Mouse (Mus musculus) hindbrain, embryonic 14.5 days (tissue): ENCODE measurements around the gene Lhx1. TPM values are rescaled to one million over a fixed set of nuclear protein-coding genes. Genes with fewer than 3 reads are reported as not detected.

ENCODE experiments used
- ATAC-seq: fragments of 200-750 bp; cut with Nextera tagmentation; 2 replicates; pipeline ENCODE4 v1.8.0; 2017; ENCODE audit warnings: moderate number of reproducible peaks, mild to moderate bottlenecking, moderate TSS enrichment, moderate library complexity; ENCODE audit not compliant: low FRiP score
- DNase-seq: peaks from one replicate; pipeline ENCODE4 v3.0.0-alpha.2; 2015; ENCODE audit warnings: low spot score
- H3K27ac ChIP-seq: fragments of 300-500 bp; sonication (generic); 2 replicates; pipeline ENCODE4 v1.5.1; 2014; ENCODE audit warnings: mild to moderate bottlenecking, moderate library complexity
- H3K27me3 ChIP-seq: fragments of 300-500 bp; sonication (generic); 2 replicates; pipeline ENCODE4 v1.6.1; 2014; ENCODE audit warnings: mild to moderate bottlenecking, low read length, mixed read lengths; ENCODE audit not compliant: control insufficient read depth, insufficient read depth
- H3K36me3 ChIP-seq: fragments of 300-500 bp; sonication (generic); replicated peaks from 2 replicates; pipeline ENCODE4 v1.6.1; 2014; ENCODE audit not compliant: control insufficient read depth, insufficient read depth
- H3K4me1 ChIP-seq: fragments of 300-500 bp; sonication (generic); replicated peaks from 2 replicates; pipeline ENCODE4 v1.6.1; 2014; ENCODE audit warnings: antibody characterized with exemption, low read length, mixed read lengths; ENCODE audit not compliant: control insufficient read depth, insufficient read depth
- H3K4me2 ChIP-seq: fragments of 300-500 bp; sonication (generic); replicated peaks from 2 replicates; pipeline ENCODE4 v1.6.1; 2014; ENCODE audit warnings: mild to moderate bottlenecking, moderate library complexity
- H3K4me3 ChIP-seq: fragments of 300-500 bp; sonication (generic); replicated peaks from 2 replicates; pipeline ENCODE4 v1.5.1; 2014; ENCODE audit warnings: mild to moderate bottlenecking, low read length
- H3K9ac ChIP-seq: fragments of 300-500 bp; sonication (generic); 2 replicates; pipeline ENCODE4 v1.6.1; 2014
- H3K9me3 ChIP-seq: fragments of 300-500 bp; sonication (generic); 2 replicates; pipeline ENCODE4 v1.6.1; 2016; ENCODE audit warnings: low read length; ENCODE audit not compliant: control insufficient read depth
- WGBS: fragments of 180-500 bp; shearing (Covaris S2); extraction: QIAGEN DNeasy Blood & Tissue Kit; methylation state at CpG from one replicate; pipeline ENCODE4 v1.1.7; 2014; 5-methylcytosine and 5-hydroxymethylcytosine counted together
- polyA plus RNA-seq: library from polyadenylated mRNA; unstranded; fragments of >200 nt; fragmentation: Nextera tagmentation; extraction: Ambion mirVana; gene quantifications from 2 replicates; pipeline ENCODE4 v1.2.1, GENCODE M21; 2014

The Lhx1 gene
- polyA plus RNA-seq, 1 experiment from 2014 or later = 43.2 TPM

- ATAC-seq (no peak), DNase-seq (no peak)
- Histone ChIP-seq H3K4me3 (no peak overlapping the region), H3K27me3 (no peaks in the 10 kb centered on the region), H3K36me3 (peaks cover 4% of the 10 kb centered on the region; the same call in 1 of the 2 replicates), H3K4me2 (no peak overlapping the region), H3K4me1 (peaks cover 12% of the 10 kb centered on the region), H3K9me3 (no peaks in the 10 kb centered on the region), H3K9ac (no peak overlapping the region), H3K27ac (no peak overlapping the region)
- WGBS = 97% methylated on average over 2 of the region's 2 CpGs
Observed at GRCm38 (mm10) chr11:84476641-84477040, 48.7 kb downstream of the Lhx1 start.

- 94% methylated on average over 4 of the region's 4 CpGs for WGBS
- Histone ChIP-seq H3K36me3 (peaks cover 9% of the 10 kb centered on the region), H3K4me2 (no peak overlapping the region), H3K4me1 (peaks cover 5% of the 10 kb centered on the region), H3K4me3 (no peak overlapping the region), H3K27me3 (no peaks in the 10 kb centered on the region), H3K9me3 (no peaks in the 10 kb centered on the region), H3K9ac (no peak overlapping the region), H3K27ac (no peak overlapping the region)
- DNase-seq (no peak), ATAC-seq (no peak)
Observed at GRCm38 (mm10) chr11:84475991-84476390, 49.3 kb downstream of the Lhx1 start.

- H3K36me3 ChIP-seq = peaks cover 21% of the 10 kb centered on the region
- no peak overlapping the region for H3K4me2 ChIP-seq
- no peaks in the 10 kb centered on the region for H3K27me3 ChIP-seq
- no peak for DNase-seq
- H3K9ac ChIP-seq = no peak overlapping the region
- H3K9me3 ChIP-seq = no peaks in the 10 kb centered on the region
- no peak overlapping the region for H3K27ac ChIP-seq
- WGBS = 90% methylated on average over 4 of the region's 4 CpGs
- H3K4me3 ChIP-seq = no peak overlapping the region
- H3K4me1 ChIP-seq = no peaks in the 10 kb centered on the region
- ATAC-seq = no peak
Observed at GRCm38 (mm10) chr11:84473093-84473667, 52.2 kb downstream of the Lhx1 start.

Other genes starting within 250 kb of the Lhx1 start
- 44.5 and 45.3 TPM in 2 replicates for gene Aatf, start 12.0 kb downstream of the Lhx1 start, polyA plus RNA-seq